Mouse (Mus musculus) brain, embryonic 18.5 days (tissue): ENCODE measurements at regions not wholly inside any gene's neighbourhood (a gene's known extent, or its start where the extent isn't known, plus 50 kb on each side); places are given as distances from the start of the nearest gene placed in this dataset.

Source experiments
- DNase-seq: peaks from one replicate; pipeline ENCODE4 v3.0.0-alpha.2; 2012; ENCODE audit warnings: low read depth, low spot score

DNA sequence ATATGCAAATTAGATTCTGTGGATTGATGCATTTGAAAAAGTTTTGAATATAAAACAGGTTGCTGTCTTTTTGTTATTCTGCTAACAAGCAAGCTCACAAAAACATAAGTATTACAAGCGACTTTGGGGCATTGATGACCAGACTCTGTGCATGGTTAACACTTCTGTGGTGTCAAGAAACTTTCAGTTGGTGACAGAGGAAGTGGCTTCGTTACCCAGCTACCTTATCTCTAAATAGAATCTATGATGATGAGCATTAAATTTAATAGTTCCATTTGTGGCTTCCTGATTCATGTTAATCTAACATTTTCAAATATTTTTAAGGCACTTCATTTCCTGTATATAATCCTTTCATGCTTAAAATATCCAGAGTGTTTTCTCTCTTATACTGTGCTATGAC lies 100.8 kb downstream of the Tm2d1 start:
- no peak for DNase-seq

DNA sequence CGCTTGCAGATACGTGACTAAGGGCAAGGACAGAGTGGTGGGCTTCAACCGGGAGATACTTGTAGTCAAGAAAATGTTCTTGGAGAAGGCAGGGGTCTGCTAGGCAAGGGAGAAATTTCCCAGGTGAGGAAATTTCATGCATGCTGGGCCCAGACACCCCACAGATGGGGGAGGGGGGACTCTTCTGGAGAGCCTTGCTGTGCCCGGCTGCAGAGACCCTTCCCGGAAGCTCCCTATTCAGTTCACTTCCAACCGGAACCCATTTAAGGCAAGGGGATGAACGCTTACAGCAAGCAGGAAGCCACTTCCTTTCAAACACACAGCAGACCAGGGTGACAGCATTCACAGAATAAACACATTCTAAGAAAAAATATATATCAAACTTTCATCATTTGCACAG lies 124.8 kb downstream of the Tm2d1 start:
- DNase-seq = no peak

DNA sequence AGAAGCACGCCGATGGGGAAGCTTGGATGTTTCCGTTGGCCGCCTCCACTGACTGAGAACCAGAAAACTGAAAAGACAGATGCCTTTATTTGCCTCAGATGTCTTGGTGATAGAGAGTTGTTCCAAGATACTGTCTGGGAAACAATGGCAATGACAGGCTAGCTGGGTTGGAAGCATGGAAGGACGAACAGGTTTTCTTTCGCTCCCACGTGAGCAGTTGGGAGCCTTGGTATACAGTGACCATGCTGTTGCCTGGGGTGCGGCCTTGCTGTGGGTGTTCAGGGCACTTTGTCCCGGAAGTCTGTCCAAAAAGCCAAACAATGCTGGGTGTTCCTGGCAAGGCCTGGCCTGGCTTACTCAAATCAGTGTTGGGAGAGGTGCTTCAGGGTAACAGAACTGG lies 125.4 kb downstream of the Tm2d1 start:
- peak; percentile 18 for DNase-seq

DNA sequence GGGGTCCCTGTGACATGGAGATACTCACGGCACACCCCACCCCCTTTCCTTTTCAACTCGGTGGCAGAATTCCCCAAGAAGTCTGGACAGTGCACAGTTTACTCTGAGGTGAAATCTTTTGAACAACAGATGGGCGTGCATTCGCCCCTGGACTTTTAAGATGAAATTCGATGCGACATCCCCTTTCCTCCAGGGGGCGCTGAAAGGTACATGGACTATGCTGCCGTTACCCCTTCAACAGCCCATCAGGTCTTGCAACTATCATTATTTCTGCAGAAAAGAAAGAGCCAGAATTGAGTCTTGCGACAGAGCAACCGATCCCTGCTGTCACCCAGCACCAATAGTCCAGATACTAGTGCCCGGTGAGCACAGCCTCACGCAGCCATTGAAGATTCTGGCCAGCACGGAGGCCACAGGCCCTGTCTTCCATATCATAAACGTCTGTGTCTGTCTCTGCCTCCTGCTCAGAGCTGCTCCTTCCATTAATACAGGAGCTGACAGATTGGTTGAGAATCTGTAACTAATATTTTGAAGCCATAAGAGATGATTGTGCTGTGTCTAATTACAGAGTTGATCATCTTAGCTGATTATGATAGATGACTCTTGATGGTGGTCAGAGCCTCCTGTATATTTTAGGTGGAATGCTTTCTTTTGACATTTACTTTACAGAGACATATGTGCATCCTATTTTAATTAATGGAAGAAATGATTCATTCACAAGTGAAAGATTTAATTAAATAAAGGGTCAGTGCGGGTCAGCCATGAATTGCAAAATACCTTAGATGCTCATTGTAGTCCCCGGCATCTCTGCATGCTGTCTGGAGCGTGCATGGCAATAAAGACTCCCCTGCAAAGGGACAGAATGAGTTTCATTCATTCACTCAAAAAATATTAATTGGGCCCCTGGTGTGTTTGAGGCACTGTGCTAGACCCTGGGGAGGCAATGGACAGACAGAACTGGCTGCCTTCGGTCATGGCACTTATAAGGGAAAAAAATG lies 128.0 kb downstream of the Tm2d1 start:
- no peak for DNase-seq

DNA sequence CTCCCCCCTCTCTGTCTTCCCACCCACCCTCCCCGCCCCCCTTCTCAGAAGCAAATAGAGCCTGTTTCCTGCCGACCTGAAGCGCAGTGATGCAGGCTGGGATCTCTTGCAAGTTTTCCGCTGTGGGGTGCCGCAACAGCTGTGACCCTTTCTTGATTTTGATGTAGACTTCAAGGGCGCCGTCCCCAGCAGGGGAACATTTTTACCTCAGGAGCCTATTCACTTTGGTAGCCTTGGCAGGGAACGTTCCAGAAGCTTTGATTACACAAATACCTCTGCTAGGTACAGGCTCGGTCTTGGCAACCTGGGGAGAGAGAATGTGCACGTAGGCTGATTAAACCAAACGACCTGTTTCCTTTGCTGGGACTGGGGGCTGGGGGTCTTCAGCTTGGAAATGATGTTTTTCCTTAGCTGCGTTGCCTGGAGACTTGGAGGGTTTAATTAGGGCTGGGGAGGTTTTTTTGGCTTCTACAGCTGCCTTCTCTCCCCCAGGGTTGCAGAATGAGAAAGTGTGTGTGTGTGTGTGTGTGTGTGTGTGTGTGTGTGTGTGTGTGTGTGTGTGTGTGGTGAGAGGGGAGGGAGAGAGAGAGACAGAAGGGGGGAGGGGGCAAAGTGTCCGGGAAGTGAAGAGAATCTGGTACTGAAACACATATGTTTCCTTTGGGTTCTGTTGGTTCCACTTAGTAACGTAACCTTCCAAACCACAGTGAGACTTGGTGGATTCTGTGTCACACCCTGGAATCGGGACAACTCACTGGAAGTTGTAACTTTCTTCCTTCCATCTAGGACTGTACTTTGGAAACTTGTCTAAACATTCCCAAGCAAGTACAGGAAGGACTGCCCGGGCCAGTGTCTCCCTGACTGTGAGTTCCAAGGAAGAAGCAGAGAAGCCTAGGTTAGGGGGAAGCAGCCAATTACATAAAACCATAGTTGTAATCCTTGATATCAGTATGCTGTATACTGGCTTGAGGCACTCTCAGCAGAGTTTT lies 138.9 kb downstream of the Tm2d1 start:
- DNase-seq = peak; percentile 39

DNA sequence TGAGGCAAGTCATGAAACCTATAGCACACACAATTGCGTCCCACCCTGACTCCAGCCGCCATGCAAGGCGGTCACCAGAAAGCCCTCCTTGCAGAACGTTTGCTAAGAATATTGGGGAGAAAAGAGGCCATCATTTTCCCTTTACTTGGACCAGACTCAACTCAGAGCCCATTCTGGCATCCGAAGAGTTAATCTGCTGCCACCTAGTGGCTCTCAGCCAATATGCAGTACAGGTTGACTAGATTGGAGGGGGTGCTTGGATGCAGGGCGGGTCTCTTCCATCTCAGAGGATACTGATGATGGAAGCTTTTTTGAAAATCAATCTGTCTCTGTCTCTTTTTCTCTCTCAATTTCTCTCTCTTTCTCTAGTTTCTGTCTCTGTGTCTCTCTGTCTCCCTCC lies 139.6 kb downstream of the Tm2d1 start:
- peak; percentile 65 for DNase-seq

DNA sequence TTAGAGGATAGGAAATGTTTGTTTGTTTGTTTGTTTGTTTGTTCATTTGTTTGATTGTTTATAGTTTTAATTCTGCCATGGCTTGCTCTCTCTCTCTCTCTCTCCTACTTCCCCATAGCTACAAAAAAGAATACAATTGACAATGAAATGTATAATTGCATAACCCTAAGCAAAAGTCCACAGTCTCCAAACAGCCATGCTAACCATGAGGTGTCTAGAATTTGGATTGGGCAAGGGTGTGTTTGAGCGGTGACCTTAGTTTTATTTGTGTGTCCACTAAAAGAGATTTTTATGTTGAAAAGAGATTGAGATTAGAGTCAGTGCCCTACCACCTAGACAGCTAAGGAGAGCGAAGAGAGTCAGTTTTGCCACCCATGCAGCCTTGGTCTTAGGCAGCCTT lies 141.2 kb downstream of the Tm2d1 start:
- no peak for DNase-seq

DNA sequence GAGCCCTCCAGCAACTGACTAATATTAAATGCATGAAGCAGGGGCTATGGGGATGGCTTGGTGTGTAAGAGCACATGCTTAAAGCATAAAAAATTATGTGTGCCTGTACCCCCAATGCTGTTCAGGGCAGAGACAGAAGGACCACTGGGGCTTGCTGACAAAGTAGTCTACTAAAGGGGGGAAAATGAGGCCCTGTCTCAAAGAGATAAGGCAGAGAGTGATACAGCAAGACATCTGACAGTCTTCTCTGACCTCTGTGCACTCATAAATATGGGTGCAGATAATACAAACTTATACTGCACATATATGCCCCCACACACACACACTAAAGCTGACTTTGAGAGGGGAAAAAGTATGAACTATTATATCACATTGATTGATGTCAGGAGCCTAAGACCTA lies 142.8 kb downstream of the Tm2d1 start:
- no peak for DNase-seq

DNA sequence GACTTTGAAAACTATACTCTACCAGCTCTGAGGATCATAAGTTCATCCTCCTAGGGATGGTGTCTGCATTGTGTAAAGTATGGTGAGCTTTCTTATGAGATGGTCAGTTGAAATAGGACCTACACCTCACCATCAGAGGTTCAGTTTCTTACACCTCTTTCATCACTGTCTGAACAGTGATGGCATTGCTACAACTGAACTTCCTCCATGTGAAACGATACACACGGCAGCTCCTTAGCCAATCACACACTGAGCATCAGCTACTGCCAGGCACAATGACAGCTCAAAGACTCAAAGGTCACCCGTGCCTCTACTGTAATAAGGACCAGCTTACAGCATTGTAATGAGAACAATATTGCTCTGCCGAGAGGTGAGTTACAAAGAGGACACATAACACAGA lies 145.0 kb downstream of the Tm2d1 start:
- no peak for DNase-seq

DNA sequence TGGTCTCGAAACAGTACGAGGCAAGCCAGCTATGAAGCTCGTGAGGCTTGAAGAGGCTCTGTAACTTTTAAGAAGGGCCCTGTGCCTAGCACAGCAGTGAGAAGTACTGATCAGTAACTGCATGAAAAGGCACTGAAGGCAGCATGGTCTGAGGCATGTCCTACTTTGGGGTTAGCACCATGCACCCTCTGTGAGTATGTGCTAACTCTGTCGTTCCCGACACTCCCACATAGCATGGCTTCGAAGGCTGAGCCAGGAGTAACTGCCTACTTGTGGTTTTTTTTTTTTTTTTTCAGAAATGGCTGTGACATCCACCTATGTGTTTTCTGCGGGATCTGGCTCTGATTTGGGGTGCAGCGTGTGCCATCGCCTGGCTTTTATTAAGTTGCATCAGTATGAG lies 145.6 kb downstream of the Tm2d1 start:
- DNase-seq = no peak

DNA sequence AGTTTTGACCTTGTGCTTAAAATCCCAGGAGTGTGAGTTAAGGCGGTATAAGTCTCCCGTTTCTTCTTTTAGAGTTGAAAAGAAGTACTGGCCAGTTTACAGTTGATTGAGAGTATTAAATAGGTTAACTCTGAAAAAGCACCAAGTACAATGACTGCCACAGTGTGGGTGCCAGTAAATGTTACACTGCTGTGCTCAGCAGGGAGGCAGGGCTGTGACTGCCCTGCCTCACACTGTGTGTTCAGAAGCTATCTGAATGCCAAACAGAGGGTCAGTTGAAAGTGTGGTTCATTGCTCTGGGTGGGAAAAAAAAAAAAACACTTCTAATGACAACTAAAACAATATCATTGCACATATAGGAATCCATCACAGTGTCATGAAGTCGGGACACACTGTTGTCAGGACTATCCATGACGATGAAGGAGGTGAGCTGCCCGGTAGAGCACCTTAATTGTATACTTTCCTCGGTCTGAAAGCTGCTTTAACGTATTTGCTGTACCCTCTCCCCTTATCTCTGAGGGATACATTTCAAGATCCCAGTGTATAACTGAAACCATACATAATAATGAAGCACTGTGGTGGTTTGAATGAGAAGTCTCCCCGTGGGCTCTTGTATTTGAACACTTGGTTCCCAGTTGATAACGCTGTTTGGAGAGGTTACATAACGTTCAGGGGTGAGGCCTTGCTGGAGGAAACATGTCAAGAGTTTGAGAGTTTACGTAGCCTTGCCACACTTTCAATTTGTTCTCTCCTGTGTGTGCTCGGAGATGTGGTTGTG lies 146.9 kb downstream of the Tm2d1 start:
- no peak for DNase-seq

DNA sequence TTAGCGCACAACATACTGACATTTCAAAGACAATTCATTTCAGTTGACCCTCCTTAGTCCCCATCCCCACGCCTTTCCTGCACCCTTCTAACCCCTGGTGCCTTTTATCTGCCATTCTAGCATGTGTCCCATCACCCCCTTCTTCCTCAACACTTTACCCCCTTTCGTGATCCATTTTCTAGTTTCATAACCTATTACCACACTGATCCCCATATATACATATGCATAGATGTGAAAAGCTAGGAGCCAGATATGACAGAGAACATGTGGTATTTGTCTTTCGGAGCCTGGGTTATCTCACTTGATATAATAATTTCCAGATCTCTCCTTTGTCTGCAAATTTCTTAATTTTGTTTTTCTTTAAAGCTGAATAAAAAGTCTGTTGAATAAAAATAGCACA lies 154.9 kb downstream of the Tm2d1 start:
- DNase-seq = no peak

DNA sequence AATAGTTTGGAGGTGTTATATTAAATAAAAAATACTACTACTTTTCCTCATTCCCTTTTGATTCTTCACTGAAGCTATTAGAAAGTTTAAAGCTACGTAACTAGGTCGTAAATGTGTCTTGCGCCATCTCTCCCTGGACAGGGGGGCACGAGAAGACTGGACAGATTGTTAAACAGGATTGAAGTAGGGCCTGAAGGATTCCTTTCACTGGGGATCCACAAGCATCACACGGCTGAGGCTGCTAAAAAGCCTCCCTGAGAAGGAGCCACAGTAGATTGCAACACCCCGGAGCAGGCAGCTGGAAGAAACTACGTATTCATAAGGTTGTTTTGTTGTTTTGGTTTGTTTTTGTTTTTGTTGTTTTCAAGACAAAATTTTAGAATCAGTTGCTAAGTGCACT lies 158.7 kb downstream of the Tm2d1 start:
- DNase-seq = no peak

DNA sequence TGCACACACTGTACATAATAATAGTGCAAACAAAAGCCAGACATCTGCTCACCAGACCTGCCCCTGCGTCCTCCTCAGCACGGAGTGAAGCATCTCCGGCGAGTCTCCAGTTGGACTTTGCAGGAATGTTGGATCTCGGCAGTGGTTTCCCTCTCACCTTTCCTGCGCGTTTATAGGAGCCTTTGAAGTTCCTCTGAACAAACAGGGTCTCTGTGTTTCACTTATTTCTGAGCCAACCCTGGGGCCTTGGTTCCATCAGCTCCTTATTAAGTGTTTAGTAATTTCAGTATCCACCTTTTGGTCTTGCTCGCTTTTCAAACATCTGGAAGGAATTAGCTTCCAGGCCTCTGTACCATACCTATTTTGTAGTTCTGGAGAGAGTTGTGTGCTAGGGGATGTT lies 159.7 kb downstream of the Tm2d1 start:
- no peak for DNase-seq

DNA sequence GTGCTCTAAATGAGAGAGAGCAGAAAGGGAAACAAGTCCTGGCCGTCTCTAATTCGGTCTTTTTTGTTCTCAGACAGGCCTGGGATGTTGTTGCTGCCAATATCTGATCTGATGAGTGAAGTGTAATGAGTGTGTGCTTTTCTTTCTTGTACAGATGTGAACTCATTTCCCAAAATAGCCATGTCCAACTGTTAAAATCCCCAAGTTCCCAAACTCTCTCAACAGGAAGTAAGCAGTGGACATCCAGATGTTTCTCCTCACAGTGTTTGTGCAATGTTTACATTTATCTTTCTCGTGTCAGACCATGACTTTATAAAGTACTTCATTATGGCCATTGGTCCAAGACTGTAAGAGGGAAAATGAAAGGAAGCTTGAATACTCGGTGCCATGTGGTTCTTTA lies 161.5 kb downstream of the Tm2d1 start:
- no peak for DNase-seq

DNA sequence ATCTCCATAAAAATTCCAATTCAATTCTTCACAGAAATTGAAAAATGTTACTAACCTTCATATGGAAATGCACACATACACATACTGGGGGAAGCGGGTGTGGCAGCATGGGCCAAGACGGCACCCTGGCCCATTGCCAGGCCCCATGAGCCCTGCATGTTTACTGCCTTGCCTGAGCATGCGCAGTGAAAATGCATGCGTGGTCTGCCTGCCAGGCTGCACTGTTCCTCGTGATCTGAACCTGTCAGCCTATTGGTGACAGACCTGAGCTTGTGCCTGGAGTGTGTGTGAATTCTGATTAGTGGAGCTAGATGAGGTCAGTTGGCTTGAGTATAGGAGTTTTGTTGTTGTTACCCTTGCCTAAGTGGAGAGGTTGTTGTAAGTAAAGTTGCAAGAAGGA lies 167.9 kb downstream of the Tm2d1 start:
- DNase-seq = no peak

DNA sequence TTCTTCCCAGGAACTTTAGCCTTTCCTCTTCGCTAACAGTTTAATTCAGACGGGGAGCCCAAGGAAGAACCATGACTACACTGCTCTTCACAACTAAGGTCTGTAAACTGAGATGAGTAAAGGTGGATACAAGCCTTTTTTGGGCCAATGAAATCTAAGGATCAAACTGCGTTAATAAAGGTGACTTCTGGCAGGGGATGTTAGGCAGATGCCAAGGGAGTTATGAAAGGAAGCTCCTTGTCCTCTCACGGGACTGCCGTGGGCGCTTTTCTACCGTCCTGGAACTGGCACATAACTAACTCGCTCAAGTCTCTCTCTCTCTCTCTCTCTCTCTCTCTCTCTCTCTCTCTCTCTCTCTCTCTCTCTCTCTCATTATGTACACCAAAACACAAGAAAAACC lies 175.7 kb downstream of the Tm2d1 start:
- no peak for DNase-seq

DNA sequence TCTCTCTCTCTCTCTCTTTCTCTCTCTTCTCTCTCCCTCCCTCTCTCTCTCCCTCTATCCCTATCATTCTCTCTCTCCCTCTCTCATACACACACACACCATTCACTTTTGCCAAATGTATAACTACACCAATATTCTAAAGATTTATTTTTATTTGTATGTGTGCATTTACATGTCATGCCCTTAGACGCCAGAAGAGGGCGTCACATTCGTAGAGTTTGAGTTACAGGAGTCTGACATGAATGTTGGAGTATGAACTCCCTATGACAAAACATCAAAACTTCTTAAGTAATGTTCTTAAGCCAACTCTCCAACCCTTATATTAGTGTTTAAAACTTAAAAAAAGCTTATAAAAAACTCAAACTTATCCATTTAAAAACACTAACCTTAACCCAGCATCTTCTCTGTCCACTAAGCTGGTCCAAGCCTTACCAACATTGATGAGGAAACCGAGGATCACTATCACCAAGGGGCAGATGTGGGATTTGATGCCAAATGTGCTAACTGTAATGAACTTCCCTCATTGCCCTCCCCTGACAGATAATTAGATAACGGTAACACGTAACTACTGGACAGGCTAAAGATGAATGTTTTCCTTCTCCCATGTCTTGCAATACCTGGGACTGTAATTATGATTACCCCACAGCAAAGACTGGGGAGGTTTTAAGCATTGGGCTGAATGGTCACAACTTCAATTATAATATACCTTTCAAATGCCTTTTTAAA lies 176.7 kb downstream of the Tm2d1 start:
- no peak for DNase-seq

DNA sequence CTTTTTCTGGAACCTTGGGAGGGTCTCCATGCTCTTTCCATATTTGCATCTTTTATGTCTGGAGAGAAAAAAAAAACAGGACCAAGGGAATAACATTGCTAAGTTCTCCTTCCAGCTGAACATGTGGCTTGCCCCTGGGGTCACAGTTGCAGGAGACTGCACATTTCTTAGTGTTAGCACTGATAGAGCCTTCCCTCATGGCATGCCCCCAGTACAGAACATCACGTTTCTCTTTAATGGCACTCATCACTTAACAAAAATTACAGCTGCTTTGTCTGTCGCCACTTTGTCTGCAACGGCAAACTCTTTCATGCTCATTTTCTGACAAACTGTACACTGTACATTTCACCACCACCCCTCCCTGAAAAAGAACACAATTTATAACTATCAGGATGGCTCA lies 180.0 kb downstream of the Tm2d1 start:
- DNase-seq = no peak

DNA sequence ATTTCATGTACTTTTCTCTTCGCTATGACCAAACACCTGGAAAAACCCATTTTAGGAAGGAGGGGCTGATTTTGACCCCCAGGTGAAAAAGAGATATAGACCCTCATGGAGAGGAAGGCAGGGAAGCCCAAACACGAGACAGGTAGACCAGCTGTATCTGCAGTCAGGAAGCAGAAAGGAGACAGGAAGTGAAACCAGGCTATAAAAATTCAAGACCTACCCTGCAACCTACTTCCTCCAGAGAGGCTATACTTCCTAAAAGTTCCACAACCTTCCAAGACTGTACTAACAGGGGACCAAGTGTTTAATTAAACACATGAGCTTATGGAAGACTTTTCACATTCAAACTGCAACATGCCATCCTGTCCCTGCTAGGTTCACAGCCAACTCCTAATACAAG lies 180.9 kb downstream of the Tm2d1 start:
- no peak for DNase-seq

DNA sequence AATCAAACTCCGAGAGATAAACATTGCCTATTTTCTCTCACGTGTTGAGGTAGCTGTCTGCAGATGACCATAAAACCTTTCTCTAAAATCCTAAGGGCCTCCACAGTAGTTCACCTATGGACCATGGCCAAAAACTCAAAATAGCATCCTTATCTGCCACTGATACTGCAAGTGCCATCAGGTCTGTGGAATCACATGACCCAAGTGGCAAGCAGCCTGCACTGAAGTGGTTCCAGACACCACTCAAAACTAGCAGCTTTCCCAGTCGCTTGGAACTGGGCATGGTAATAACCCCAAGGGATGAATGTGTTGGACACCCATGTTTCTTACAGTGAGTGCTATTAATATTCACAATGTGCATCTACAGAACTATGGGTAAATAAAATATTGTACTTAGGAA lies 182.0 kb downstream of the Tm2d1 start:
- DNase-seq = no peak
